Mouse (Mus musculus) embryonic facial prominence, embryonic 14.5 days (tissue): ENCODE data around the gene Maml3. TPM values are rescaled to one million over a fixed set of nuclear protein-coding genes. Genes with fewer than 3 reads are reported as not detected.

Experiments used
- ATAC-seq: fragments of 200-750 bp; cut with Nextera tagmentation; 2 replicates; pipeline ENCODE4 v1.8.0; 2017; ENCODE audit warnings: low read depth, moderate number of reproducible peaks, moderate TSS enrichment
- DNase-seq: peaks from one replicate; pipeline ENCODE4 v3.0.0-alpha.2; 2015; ENCODE audit warnings: low spot score
- H3K27ac ChIP-seq: fragments of 300-500 bp; sonication (generic); replicated peaks from 2 replicates; pipeline ENCODE4 v1.5.1; 2014; ENCODE audit warnings: low read depth, mild to moderate bottlenecking, low read length, moderate library complexity
- H3K27me3 ChIP-seq: fragments of 300-500 bp; sonication (generic); replicated peaks from 2 replicates; pipeline ENCODE4 v1.6.1; 2014; ENCODE audit warnings: low read length; ENCODE audit not compliant: control insufficient read depth, insufficient read depth
- H3K36me3 ChIP-seq: fragments of 300-500 bp; sonication (generic); 2 replicates; pipeline ENCODE4 v1.6.1; 2014; ENCODE audit warnings: low read length, mixed read lengths; ENCODE audit not compliant: control insufficient read depth, insufficient read depth
- H3K4me1 ChIP-seq: fragments of 300-500 bp; sonication (generic); 2 replicates; pipeline ENCODE4 v1.6.1; 2014; ENCODE audit warnings: antibody characterized with exemption, low read length; ENCODE audit not compliant: control insufficient read depth, insufficient read depth
- H3K4me2 ChIP-seq: fragments of 300-500 bp; sonication (generic); 2 replicates; pipeline ENCODE4 v1.6.1; 2014; ENCODE audit warnings: low read depth, mild to moderate bottlenecking, low read length, moderate library complexity, mixed read lengths
- H3K4me3 ChIP-seq: fragments of 300-500 bp; sonication (generic); 2 replicates; pipeline ENCODE4 v1.5.1; 2014; ENCODE audit warnings: low read depth, mild to moderate bottlenecking, low read length
- H3K9ac ChIP-seq: fragments of 300-500 bp; sonication (generic); 2 replicates; pipeline ENCODE4 v1.6.1; 2014; ENCODE audit warnings: low read depth, mild to moderate bottlenecking, low read length, moderate library complexity, mixed read lengths
- H3K9me3 ChIP-seq: fragments of 300-500 bp; sonication (generic); 2 replicates; pipeline ENCODE4 v1.6.1; 2016; ENCODE audit warnings: low read length; ENCODE audit not compliant: control insufficient read depth
- whole genome bisulfite sequencing: fragments of 180-500 bp; shearing (Covaris S2); extraction: QIAGEN DNeasy Blood & Tissue Kit; methylation state at CpG from one replicate; pipeline ENCODE4 v1.1.7; 2014; 5-methylcytosine and 5-hydroxymethylcytosine counted together
- polyA plus RNA-seq: library from polyadenylated mRNA; unstranded; fragments of >200 nt; fragmentation: Nextera tagmentation; extraction: Ambion mirVana; gene quantifications from 2 replicates; pipeline ENCODE4 v1.2.1, GENCODE M21; 2014

The Maml3 gene
- polyA plus RNA-seq, 1 experiment from 2014 or later: 4.8 TPM

DNA sequence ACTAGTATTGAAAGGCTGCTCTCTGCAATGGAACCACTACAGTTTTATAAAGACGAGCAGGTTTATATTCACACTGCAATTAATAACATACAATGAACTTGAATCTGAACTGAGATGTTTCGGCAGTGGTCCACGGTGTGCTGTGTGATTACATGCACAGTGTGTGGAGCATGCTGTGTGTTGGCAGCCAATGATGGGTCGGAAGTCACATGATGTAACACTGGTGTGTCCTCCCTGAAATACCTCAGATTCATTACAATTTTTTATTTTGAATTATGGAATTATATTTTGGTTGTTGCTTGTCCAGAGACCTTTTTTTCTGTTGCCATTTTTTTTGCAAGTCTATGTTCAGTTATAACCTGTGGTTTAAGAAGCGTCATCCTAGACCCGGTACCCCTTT, 467.6 kb downstream of the Maml3 start:
- Histone ChIP-seq H3K9me3 (no peaks in the 10 kb centered on the region), H3K4me1 (no peaks in the 10 kb centered on the region), H3K9ac (no peak overlapping the region), H3K27me3 (no peaks in the 10 kb centered on the region), H3K36me3 (no peaks in the 10 kb centered on the region), H3K4me2 (no peak overlapping the region), H3K4me3 (no peak overlapping the region), H3K27ac (no peak overlapping the region)
- 91% methylated on average over 6 of the region's 6 CpGs for WGBS
- ATAC-seq (no peak), DNase-seq (no peak)

- no peaks in the 10 kb centered on the region for H3K9me3 ChIP-seq
- H3K4me3 ChIP-seq: no peak overlapping the region
- H3K36me3 ChIP-seq: no peaks in the 10 kb centered on the region
- DNase-seq (no peak), ATAC-seq (no peak)
- no peak overlapping the region for H3K9ac ChIP-seq
- H3K4me1 ChIP-seq: no peaks in the 10 kb centered on the region
- no peak overlapping the region for H3K4me2 ChIP-seq
- WGBS: 85% methylated on average over 20 of the region's 20 CpGs
- no peak overlapping the region for H3K27ac ChIP-seq
- no peaks in the 10 kb centered on the region for H3K27me3 ChIP-seq
Observed at GRCm38 (mm10) chr3:51636700-51637099, 468.2 kb downstream of the Maml3 start.

GRCm38 (mm10) chr3:51635960-51636359, 468.9 kb downstream of the Maml3 start:
- Histone ChIP-seq H3K9ac (no peak overlapping the region), H3K27me3 (no peaks in the 10 kb centered on the region), H3K36me3 (no peaks in the 10 kb centered on the region), H3K27ac (no peak overlapping the region), H3K4me2 (no peak overlapping the region), H3K9me3 (peaks cover 6% of the 10 kb centered on the region; the same call in 1 of the 2 replicates), H3K4me1 (no peaks in the 10 kb centered on the region), H3K4me3 (no peak overlapping the region)
- no peak for DNase-seq
- no peak for ATAC-seq
- 85% methylated on average over 2 of the region's 2 CpGs for WGBS

Other genes starting within 250 kb of the Maml3 start
- gene Foxo1, start 163.3 kb upstream of the Maml3 start, polyA plus RNA-seq: 8.2 and 9.0 TPM in 2 replicates